In the genomic region with DNA sequence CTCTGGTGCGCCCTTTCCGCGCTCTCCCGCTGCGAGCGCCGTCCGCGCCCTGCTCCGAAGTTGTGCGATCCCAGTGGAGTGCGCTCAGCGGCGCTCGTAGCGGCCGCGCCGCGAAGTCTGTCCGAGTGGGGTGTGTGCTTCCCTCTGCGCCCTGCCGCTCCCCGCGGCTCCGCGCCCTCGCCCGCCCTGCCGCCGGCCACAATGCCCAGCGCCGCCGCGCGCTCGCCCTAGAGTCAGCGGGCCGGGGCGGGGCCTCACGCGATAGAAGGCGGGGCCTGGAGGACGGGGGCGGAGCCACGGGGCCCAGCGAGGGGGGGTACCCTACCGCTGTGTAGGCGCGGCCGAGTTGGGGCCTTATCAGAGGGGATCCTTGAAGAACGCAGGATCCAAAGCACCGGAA, we compare ENCODE assay signal across 8 mouse cellular contexts. TPM values are rescaled to one million over a fixed set of nuclear protein-coding genes. Genes with fewer than 3 reads are reported as not detected.
DNase-seq lines count a peak whose midpoint lies in the region; ATAC-seq lines count a peak whose summit lies in the region.

A gene (minus strand): TSS at position 203 of the 400 bp plus-strand sequence.

- peak; percentile 91 for DNase-seq in neural tube, embryonic 11.5 days (ENCODE audit: low spot score)
- DNase-seq in neural tube, embryonic 10.5 days (ENCODE audit: extremely low spot score, low spot score): no peak
- peak; percentile 94 for DNase-seq in heart, embryonic 10.5 days (ENCODE audit: low spot score)
- DNase-seq in midbrain, embryonic 14.5 days: peak; percentile 93
- DNase-seq in spleen, postnatal 14 days (ENCODE audit: low spot score in 2 of 2): peak; percentile 47 to 48

- H3K4me1 ChIP-seq in neural tube, embryonic 11.5 days (ENCODE audit: control insufficient read depth, insufficient read depth, low read length): peaks cover 23% of the 10 kb centered on the region
- peaks cover 39% of the 10 kb centered on the region for H3K4me1 ChIP-seq in embryonic facial prominence, embryonic 15.5 days
- peaks cover 48% of the 10 kb centered on the region for H3K4me1 ChIP-seq in heart, embryonic 10.5 days
- peaks cover 34% of the 10 kb centered on the region for H3K4me1 ChIP-seq in kidney, embryonic 14.5 days (ENCODE audit: control insufficient read depth, insufficient read depth, low read length)
- peaks cover 53% of the 10 kb centered on the region for H3K4me1 ChIP-seq in limb, embryonic 13.5 days
- peaks cover 37% of the 10 kb centered on the region for H3K4me1 ChIP-seq in midbrain, embryonic 14.5 days (ENCODE audit: control insufficient read depth, insufficient read depth, low read length)

- H3K4me3 ChIP-seq in neural tube, embryonic 11.5 days (ENCODE audit: low read depth, low read length): peak within 1 kb of the TSS; percentile 59
- peak within 1 kb of the TSS; percentile 68 for H3K4me3 ChIP-seq in embryonic facial prominence, embryonic 15.5 days (replicated peaks)
- peak within 1 kb of the TSS; percentile 95 for H3K4me3 ChIP-seq in heart, embryonic 10.5 days
- peak within 1 kb of the TSS; percentile 57 for H3K4me3 ChIP-seq in kidney, embryonic 14.5 days (ENCODE audit: low read length)
- H3K4me3 ChIP-seq in limb, embryonic 13.5 days: peak within 1 kb of the TSS; percentile 77
- peak within 1 kb of the TSS; percentile 57 for H3K4me3 ChIP-seq in midbrain, embryonic 14.5 days (replicated peaks; ENCODE audit: low read depth, low read length)

- no peaks in the 10 kb centered on the region for H3K9me3 ChIP-seq in neural tube, embryonic 11.5 days (ENCODE audit: control insufficient read depth, low read length)
- no peaks in the 10 kb centered on the region for H3K9me3 ChIP-seq in embryonic facial prominence, embryonic 15.5 days (replicated peaks)
- H3K9me3 ChIP-seq in heart, embryonic 10.5 days: no peaks in the 10 kb centered on the region
- no peaks in the 10 kb centered on the region for H3K9me3 ChIP-seq in kidney, embryonic 14.5 days (ENCODE audit: control insufficient read depth, low read length)
- H3K9me3 ChIP-seq in limb, embryonic 13.5 days: no peaks in the 10 kb centered on the region
- no peaks in the 10 kb centered on the region for H3K9me3 ChIP-seq in midbrain, embryonic 14.5 days (ENCODE audit: control insufficient read depth, low read length)

- peak within 1 kb of the TSS; percentile 97 for H3K4me2 ChIP-seq in neural tube, embryonic 11.5 days (ENCODE audit: low read depth)
- H3K4me2 ChIP-seq in embryonic facial prominence, embryonic 15.5 days (replicated peaks): peak within 1 kb of the TSS; percentile 97
- H3K4me2 ChIP-seq in kidney, embryonic 14.5 days (replicated peaks; ENCODE audit: low read depth, low read length): peak within 1 kb of the TSS; percentile 74
- peak within 1 kb of the TSS; percentile 94 for H3K4me2 ChIP-seq in limb, embryonic 13.5 days (replicated peaks)
- peak within 1 kb of the TSS; percentile 96 for H3K4me2 ChIP-seq in midbrain, embryonic 14.5 days (ENCODE audit: low read length)

- H3K9ac ChIP-seq in neural tube, embryonic 11.5 days (ENCODE audit: low read length): peak within 1 kb of the TSS; percentile 74
- H3K9ac ChIP-seq in embryonic facial prominence, embryonic 15.5 days: peak within 1 kb of the TSS; percentile 78
- peak within 1 kb of the TSS; percentile 82 for H3K9ac ChIP-seq in kidney, embryonic 14.5 days (ENCODE audit: low read depth, low read length)
- peak within 1 kb of the TSS; percentile 85 for H3K9ac ChIP-seq in limb, embryonic 13.5 days
- peak within 1 kb of the TSS; percentile 57 for H3K9ac ChIP-seq in midbrain, embryonic 14.5 days (replicated peaks; ENCODE audit: low read length)

- peak; percentile 81 for ATAC-seq in neural tube, embryonic 11.5 days (ENCODE audit: insufficient read depth, low FRiP score, low TSS enrichment)
- ATAC-seq in embryonic facial prominence, embryonic 15.5 days (ENCODE audit: insufficient number of reproducible peaks, low FRiP score, low TSS enrichment, low read depth): peak; percentile 92
- ATAC-seq in kidney, embryonic 14.5 days (ENCODE audit: low FRiP score, low TSS enrichment): peak; percentile 91
- peak; percentile 94 for ATAC-seq in limb, embryonic 13.5 days (ENCODE audit: low FRiP score, low read depth)
- peak; percentile 94 for ATAC-seq in midbrain, embryonic 14.5 days (ENCODE audit: low FRiP score, low TSS enrichment)

- H3K27ac ChIP-seq in neural tube, embryonic 11.5 days (ENCODE audit: low read depth, low read length): 0 out of 2 replicates have a peak within 1 kb of the TSS, but pooled peaks have one; percentile 20
- peak within 1 kb of the TSS; percentile 75 for H3K27ac ChIP-seq in embryonic facial prominence, embryonic 15.5 days (replicated peaks)
- H3K27ac ChIP-seq in heart, embryonic 10.5 days: peak within 1 kb of the TSS; percentile 98
- peak within 1 kb of the TSS; percentile 84; the same call in 1 of the 2 replicates for H3K27ac ChIP-seq in kidney, embryonic 14.5 days (ENCODE audit: low read depth, low read length)
- peak within 1 kb of the TSS; percentile 83 for H3K27ac ChIP-seq in limb, embryonic 13.5 days
- peak within 1 kb of the TSS; percentile 45; the same call in 1 of the 2 replicates for H3K27ac ChIP-seq in midbrain, embryonic 14.5 days (replicated peaks; ENCODE audit: low read depth, low read length)

- H3K27me3 ChIP-seq in neural tube, embryonic 11.5 days (ENCODE audit: control insufficient read depth, insufficient read depth, low read length): peaks cover 59% of the 10 kb centered on the region
- H3K27me3 ChIP-seq in embryonic facial prominence, embryonic 15.5 days: peaks cover 56% of the 10 kb centered on the region
- H3K27me3 ChIP-seq in heart, embryonic 10.5 days (ENCODE audit: insufficient read depth, poor library complexity, severe bottlenecking): peaks cover 27% of the 10 kb centered on the region
- peaks cover 44% of the 10 kb centered on the region for H3K27me3 ChIP-seq in kidney, embryonic 14.5 days (ENCODE audit: control insufficient read depth, insufficient read depth, low read length)
- H3K27me3 ChIP-seq in limb, embryonic 13.5 days: peaks cover 41% of the 10 kb centered on the region
- H3K27me3 ChIP-seq in midbrain, embryonic 14.5 days (ENCODE audit: control insufficient read depth, insufficient read depth, low read length): peaks cover 61% of the 10 kb centered on the region

- no peaks in the 10 kb centered on the region for H3K36me3 ChIP-seq in neural tube, embryonic 11.5 days (ENCODE audit: control insufficient read depth, insufficient read depth, low read length)
- H3K36me3 ChIP-seq in embryonic facial prominence, embryonic 15.5 days: no peaks in the 10 kb centered on the region
- H3K36me3 ChIP-seq in heart, embryonic 10.5 days: peaks cover 3% of the 10 kb centered on the region
- no peaks in the 10 kb centered on the region for H3K36me3 ChIP-seq in kidney, embryonic 14.5 days (ENCODE audit: control insufficient read depth, insufficient read depth, low read length)
- H3K36me3 ChIP-seq in limb, embryonic 13.5 days: no peaks in the 10 kb centered on the region
- no peaks in the 10 kb centered on the region for H3K36me3 ChIP-seq in midbrain, embryonic 14.5 days (ENCODE audit: control insufficient read depth, insufficient read depth, low read length)

- WGBS in neural tube, embryonic 11.5 days: under 1% methylated on average over 53 of the region's 53 CpGs
- under 1% methylated on average over 52 of the region's 53 CpGs for WGBS in embryonic facial prominence, embryonic 15.5 days
- WGBS in heart, embryonic 10.5 days: under 1% methylated on average over 52 of the region's 53 CpGs
- WGBS in kidney, embryonic 14.5 days: under 1% methylated on average over 53 of the region's 53 CpGs
- WGBS in limb, embryonic 13.5 days: 1% methylated on average over 46 of the region's 53 CpGs
- under 1% methylated on average over 49 of the region's 53 CpGs for WGBS in midbrain, embryonic 14.5 days

RNA-seq across cellular contexts. Expression of the gene that starts here (rescaled TPM):
- 2.3 and 2.9 TPM in 2 replicates for polyA plus RNA-seq in neural tube, embryonic 11.5 days (2014; fragmentation: Nextera tagmentation; extraction: Ambion mirVana)
- 7.5 and 7.9 TPM in 2 replicates for polyA plus RNA-seq in embryonic facial prominence, embryonic 15.5 days (2015; fragmentation: Nextera tagmentation; extraction: Ambion mirVana)
- 17.9 and 18.8 TPM in 2 replicates for polyA plus RNA-seq in heart, embryonic 10.5 days (2016; fragmentation: Nextera tagmentation; extraction: Ambion mirVana)
- polyA plus RNA-seq in kidney, embryonic 14.5 days (2014; fragmentation: Nextera tagmentation; extraction: Ambion mirVana): 7.9 and 10.1 TPM in 2 replicates
- polyA plus RNA-seq in limb, embryonic 13.5 days (2015; fragmentation: Nextera tagmentation; extraction: Ambion mirVana): 8.1 and 8.3 TPM in 2 replicates
- 2.4 and 2.8 TPM in 2 replicates for polyA plus RNA-seq in midbrain, embryonic 14.5 days (2014; fragmentation: Nextera tagmentation; extraction: Ambion mirVana)

Comparison
In these comparisons a context has a peak if more than half of its experiments do, and no peak if none do; other contexts are left out.
1. H3K27ac ChIP-seq: peak in every context shown above with its lines; median percentile 98 in heart, embryonic 10.5 days; 84 in kidney, embryonic 14.5 days; 83 in limb, embryonic 13.5 days; 75 in embryonic facial prominence, embryonic 15.5 days; 45 in midbrain, embryonic 14.5 days; 20 in neural tube, embryonic 11.5 days.